Mouse (Mus musculus) kidney, postnatal 4 days (tissue): ENCODE results near the gene Ccnc.

Source experiments
- DNase-seq, 2 experiments: peaks; one replicate each; pipeline ENCODE4 v3.0.0; 2021; ENCODE audit warnings: mixed read lengths in 2 of 2

Gene Ccnc

DNA sequence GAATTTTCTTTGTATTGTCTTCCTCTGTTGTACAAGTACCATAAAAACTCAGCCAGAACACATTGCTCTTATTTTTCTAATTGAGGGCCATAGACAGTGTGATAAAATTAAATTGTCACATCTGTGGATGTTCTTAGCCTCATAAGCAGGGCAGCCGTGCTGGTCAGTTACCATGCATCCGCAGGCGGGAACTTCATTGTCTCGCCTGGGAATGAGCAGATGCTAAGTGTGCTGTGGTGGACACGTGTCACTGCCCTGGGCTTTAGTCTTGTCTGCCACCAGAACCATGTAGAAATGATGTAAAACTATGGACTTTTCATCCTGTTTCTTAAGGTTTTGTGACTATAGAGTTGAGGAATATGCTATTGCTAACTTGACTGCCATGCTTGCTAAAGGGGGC is 79.7 kb downstream of the Ccnc start:
- no peak for DNase-seq
